Mouse (Mus musculus) CD4-positive, CD25-positive, alpha-beta regulatory T cell, adult 4 months (primary cell): ENCODE results near the gene Gm10436. TPM values are rescaled to one million over a fixed set of nuclear protein-coding genes. Genes with fewer than 3 reads are reported as not detected.
"Not testable (repeated sequence)": the region's sequence is repeated elsewhere in the genome, so short reads cannot be mapped to it uniquely, and the experiment has no call there.

Experiments
- ATAC-seq: one replicate; pipeline ENCODE4 v1.8.0; 2017
- polyA plus RNA-seq, 2 experiments: library from polyadenylated mRNA; unstranded; fragments of 100-300 nt; shearing (Covaris generic); gene quantifications; one replicate each; pipeline ENCODE4 v1.2.1; 2017

The Gm10436 gene
- not detected for polyA plus RNA-seq

DNA sequence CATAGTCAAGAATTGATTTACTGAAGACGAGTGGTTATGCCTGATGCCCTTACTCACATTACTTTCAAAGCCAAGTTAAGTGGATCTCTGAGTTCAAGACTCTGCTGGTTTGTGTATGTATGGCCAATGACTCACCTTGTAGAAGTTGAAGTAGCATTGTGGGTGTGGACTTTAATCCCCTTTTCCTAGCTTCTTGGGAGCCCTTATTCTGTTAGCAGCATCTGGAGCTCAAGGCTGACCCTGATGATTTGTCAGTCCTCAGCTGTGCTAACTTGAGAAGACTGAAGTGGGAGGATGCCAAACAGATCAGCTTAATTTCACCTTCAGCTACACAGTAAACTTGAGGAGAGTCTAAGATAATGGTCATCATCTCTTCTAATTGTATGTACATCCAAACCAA lies at the start of gene Gm10436:
Gene Gm10436 (minus strand): TSS at position 101 of the 400 bp plus-strand sequence.
- ATAC-seq = not testable (repeated sequence)

DNA sequence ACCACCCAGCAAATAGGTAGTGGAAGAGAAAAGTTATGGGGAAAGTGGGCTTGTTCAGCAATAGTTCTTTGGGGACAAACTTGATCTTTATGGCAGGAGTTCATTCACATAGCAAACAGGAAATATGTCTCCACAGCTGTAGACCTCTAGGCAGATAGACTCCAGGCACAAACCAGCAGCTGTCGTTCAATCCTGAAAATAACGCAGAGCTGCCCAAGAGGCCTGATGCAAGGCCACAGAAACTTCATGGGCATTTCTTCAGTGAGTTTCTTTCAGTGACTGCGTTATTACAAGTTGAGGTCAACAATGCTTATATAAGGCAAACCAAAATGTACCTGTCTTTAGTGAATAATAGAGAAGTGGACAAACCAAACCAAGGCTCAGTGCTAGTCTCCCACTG lies 37.5 kb upstream of the Gm10436 start:
- ATAC-seq = no peak

DNA sequence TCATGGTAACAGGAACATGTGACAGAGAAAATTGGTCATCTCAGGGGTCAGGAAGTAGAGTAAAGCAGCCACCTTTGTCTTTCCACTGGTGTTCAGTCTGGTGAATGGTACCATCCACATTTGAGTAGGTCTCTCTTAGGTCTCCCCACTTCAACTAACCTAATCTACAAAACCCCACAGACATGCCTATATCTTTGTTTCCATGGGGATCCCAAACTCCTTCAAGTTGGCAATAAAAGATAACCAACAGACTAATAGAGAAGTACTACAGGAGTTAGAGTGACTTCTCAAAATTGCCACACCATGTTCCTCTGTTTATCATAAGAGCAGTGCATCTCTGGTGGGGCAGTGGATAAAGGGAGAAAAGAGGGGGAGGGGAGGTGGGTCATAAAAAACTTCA lies 36.2 kb upstream of the Gm10436 start:
- not testable (repeated sequence) for ATAC-seq

DNA sequence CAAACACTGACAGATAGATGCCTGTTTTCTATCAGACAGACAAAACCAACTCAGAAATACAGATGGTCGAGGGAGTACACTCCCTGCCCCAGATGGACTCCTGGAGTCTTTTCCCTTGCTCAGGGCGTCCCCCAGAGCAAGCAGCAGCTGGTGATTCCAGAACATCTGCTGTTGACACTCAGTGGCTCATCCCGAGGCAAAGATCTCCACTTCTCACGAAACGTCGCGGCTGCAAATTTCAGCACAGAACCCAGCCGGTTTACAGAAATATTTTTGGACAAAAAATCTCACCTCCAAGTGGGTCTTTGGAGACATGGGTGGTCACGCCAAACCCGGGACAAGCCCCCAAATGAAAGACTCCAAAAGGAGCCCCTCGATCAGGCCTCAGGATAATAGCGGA lies 32.7 kb upstream of the Gm10436 start:
- ATAC-seq = no peak

DNA sequence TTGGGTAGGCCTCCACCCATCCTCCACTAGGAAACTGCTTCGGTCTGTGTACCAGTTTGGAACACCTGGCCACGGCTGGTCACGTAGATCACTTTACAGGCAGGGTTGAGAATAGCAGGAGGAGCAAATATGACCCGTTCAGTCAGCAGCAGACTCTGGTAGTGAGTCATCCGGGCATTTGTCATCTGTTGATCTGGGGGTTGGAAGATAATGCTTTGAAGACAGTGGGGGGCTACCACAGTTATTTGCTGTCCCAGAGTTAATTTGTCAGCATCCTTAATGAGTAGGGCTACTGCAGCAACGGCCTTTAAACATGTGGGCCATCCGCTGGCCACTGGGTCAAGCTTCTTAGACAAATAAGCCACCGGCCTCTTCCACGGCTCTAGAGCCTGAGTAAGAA lies 29.6 kb upstream of the Gm10436 start:
- not testable (repeated sequence) for ATAC-seq

DNA sequence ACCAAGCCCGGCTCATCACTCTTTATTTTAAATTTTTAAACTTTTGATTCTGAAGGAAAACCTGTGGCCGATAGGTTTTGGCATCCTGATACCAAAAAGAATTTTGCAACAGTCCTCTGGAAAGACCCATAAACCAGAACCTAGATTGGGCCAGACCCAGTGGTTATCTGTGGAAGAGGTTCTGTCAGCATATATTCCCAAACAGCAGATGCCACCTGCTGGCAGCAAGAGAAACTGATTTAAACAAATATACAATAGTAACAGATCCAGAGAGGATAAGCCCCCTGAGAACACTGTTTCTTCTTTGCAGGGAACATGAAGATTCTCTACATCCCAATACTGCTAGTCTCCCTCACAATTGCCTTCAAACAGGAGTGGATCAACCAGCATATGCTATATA lies 20.9 kb upstream of the Gm10436 start:
- no peak for ATAC-seq

Other genes starting within 250 kb of the Gm10436 start
- gene Gm2042, start 228.0 kb downstream of the Gm10436 start, polyA plus RNA-seq = not detected
- gene Gm2075, start 170.3 kb downstream of the Gm10436 start, polyA plus RNA-seq = not detected
- gene Gm6803, start 163.3 kb downstream of the Gm10436 start, polyA plus RNA-seq = not detected
- gene Gm2056, start 155.1 kb downstream of the Gm10436 start, polyA plus RNA-seq = not detected
- not detected for gene Gm16368, start 98.4 kb downstream of the Gm10436 start, polyA plus RNA-seq
- gene Gm8332, start 68.0 kb upstream of the Gm10436 start, polyA plus RNA-seq = not detected
- not detected for gene Gm5662, start 92.4 kb upstream of the Gm10436 start, polyA plus RNA-seq
- not detected for gene Gm5039, start 141.9 kb upstream of the Gm10436 start, polyA plus RNA-seq
- gene Adck1, start 178.4 kb upstream of the Gm10436 start, polyA plus RNA-seq = 10 to 100 TPM; 11.5 to 21.0 TPM